Mouse (Mus musculus) erythroid progenitor cell, adult 5-6 weeks (primary cell): ENCODE results near the gene Atp1b2. TPM values are rescaled to one million over a fixed set of nuclear protein-coding genes. Genes with fewer than 3 reads are reported as not detected.

Experiments used
- ATAC-seq: replicated peaks from 2 replicates; pipeline ENCODE4 v1.8.0; 2016; ENCODE audit warnings: moderate number of reproducible peaks, mild to moderate bottlenecking, moderate TSS enrichment, inconsistent platforms; ENCODE audit not compliant: poor library complexity, low FRiP score, severe bottlenecking
- total RNA-seq, 2 experiments: library from RNA; stranded (forward) in 1 of 2; stranded (reverse) in 1 of 2; fragments of 150-400 nt in 1 of 2; fragments of 186-747, 209-891 nt in 1 of 2; gene quantifications; 2 replicates each; pipeline versions ENCODE4 v1.2.3 to v1.2.4; 2015 to 2017; ENCODE audit warnings: low replicate concordance in 2 of 2

Atp1b2 gene
- total RNA-seq, 2 experiments from 2014 or later: 4.5 to 36.5 TPM

DNA sequence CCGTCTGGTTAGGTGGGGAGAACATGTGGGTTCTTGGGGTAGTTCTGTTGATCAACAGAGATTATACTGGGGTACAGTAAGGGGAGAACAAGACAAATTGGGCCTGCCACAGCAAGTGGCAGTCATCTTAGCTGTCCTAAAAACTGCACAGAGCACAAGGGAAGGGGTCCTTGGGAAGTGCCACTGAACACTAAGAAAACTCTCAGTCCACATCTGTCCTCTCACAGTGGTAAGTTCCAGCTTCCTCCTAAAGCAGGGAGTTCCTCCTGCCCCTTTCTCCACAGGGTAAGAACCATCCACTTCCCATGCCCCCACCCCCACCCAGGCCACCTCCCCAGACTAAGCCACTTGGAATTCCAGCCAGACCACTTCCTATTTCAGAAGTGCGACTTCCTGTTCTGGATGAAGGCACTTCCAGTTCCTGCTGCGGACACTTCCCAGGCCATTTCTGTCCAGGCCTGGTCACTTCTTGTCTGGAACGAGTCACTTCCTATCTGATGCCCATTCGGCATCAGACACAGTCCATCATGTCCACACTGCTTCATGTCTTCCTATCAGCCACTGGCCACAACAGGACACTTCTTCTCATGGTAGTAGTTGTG lies 51.1 kb downstream of the Atp1b2 start:
- ATAC-seq: no peak

- ATAC-seq: no peak
Observed at GRCm38 (mm10) chr11:69553341-69553721, 52.4 kb downstream of the Atp1b2 start.

GRCm38 (mm10) chr11:69552622-69553340 lies 53.0 kb downstream of the Atp1b2 start:
- no peak for ATAC-seq

DNA sequence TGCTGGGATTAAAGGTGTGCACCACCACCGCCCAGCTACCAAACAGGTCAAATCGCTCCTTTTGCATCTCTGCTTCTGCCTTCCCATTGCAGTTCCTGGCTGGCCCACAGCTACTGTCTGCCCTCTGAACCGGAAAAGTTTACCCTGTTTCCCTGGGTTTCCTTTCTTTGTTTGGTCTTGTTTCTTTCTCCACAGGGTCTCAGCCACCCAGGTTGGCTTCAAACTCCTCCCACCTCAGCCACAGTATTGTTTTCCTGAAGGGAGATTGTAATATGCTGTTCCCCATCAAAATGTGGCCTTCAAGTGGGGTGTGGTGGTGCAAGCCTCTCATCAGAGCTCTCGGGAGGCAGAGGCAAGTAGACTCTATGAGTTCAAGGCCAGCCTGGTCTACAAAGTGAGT lies 54.4 kb downstream of the Atp1b2 start:
- no peak for ATAC-seq

Other genes with a start within 250 kb of the Atp1b2 start
Only the 30 nearest of the 32 such genes appear.
- gene Naa38, start 210.5 kb downstream of the Atp1b2 start, total RNA-seq (2015; ENCODE audit: low replicate concordance): 26.8 and 31.7 TPM in 2 replicates
- 21.6 and 21.9 TPM in 2 replicates for gene Naa38, start 210.5 kb downstream of the Atp1b2 start, total RNA-seq (2017; ENCODE audit: low replicate concordance)
- gene Cyb5d1, start 210.3 kb downstream of the Atp1b2 start, total RNA-seq (2015; ENCODE audit: low replicate concordance): 8.3 and 11.7 TPM in 2 replicates
- 25.7 and 32.5 TPM in 2 replicates for gene Cyb5d1, start 210.3 kb downstream of the Atp1b2 start, total RNA-seq (2017; ENCODE audit: low replicate concordance)
- gene Tmem88, start 207.7 kb downstream of the Atp1b2 start, total RNA-seq (2015; ENCODE audit: low replicate concordance): not detected in 2 replicates
- not detected in 2 replicates for gene Tmem88, start 207.7 kb downstream of the Atp1b2 start, total RNA-seq (2017; ENCODE audit: low replicate concordance)
- gene Kdm6b, start 192.3 kb downstream of the Atp1b2 start, total RNA-seq (2015; ENCODE audit: low replicate concordance): 6.5 and 11.7 TPM in 2 replicates
- 0.64 and 1.2 TPM in 2 replicates for gene Kdm6b, start 192.3 kb downstream of the Atp1b2 start, total RNA-seq (2017; ENCODE audit: low replicate concordance)
- gene Dnah2, start 56.8 kb downstream of the Atp1b2 start, total RNA-seq (2015; ENCODE audit: low replicate concordance): not detected in 2 replicates
- gene Dnah2, start 56.8 kb downstream of the Atp1b2 start, total RNA-seq (2017; ENCODE audit: low replicate concordance): 0.13 TPM in 1 of 2 replicates, not detected in the other
- gene Efnb3, start 45.7 kb downstream of the Atp1b2 start, total RNA-seq (2015; ENCODE audit: low replicate concordance): 2.5 and 2.9 TPM in 2 replicates
- gene Efnb3, start 45.7 kb downstream of the Atp1b2 start, total RNA-seq (2017; ENCODE audit: low replicate concordance): 0.77 and 1.1 TPM in 2 replicates
- 13.8 and 48.3 TPM in 2 replicates for gene Wrap53, start 25.7 kb downstream of the Atp1b2 start, total RNA-seq (2015; ENCODE audit: low replicate concordance)
- 13.5 and 18.4 TPM in 2 replicates for gene Wrap53, start 25.7 kb downstream of the Atp1b2 start, total RNA-seq (2017; ENCODE audit: low replicate concordance)
- gene Trp53, start 25.6 kb downstream of the Atp1b2 start, total RNA-seq (2015; ENCODE audit: low replicate concordance): 38.2 and 75.9 TPM in 2 replicates
- 12.2 TPM in 2 replicates for gene Trp53, start 25.6 kb downstream of the Atp1b2 start, total RNA-seq (2017; ENCODE audit: low replicate concordance)
- gene Shbg, start 12.0 kb upstream of the Atp1b2 start, total RNA-seq (2015; ENCODE audit: low replicate concordance): not detected in 2 replicates
- not detected in 2 replicates for gene Shbg, start 12.0 kb upstream of the Atp1b2 start, total RNA-seq (2017; ENCODE audit: low replicate concordance)
- gene Sat2, start 16.1 kb upstream of the Atp1b2 start, total RNA-seq (2015; ENCODE audit: low replicate concordance): not detected in 2 replicates
- gene Sat2, start 16.1 kb upstream of the Atp1b2 start, total RNA-seq (2017; ENCODE audit: low replicate concordance): not detected in 2 replicates
- gene Fxr2, start 27.0 kb upstream of the Atp1b2 start, total RNA-seq (2015; ENCODE audit: low replicate concordance): 18.0 and 24.9 TPM in 2 replicates
- 42.4 and 44.2 TPM in 2 replicates for gene Fxr2, start 27.0 kb upstream of the Atp1b2 start, total RNA-seq (2017; ENCODE audit: low replicate concordance)
- gene Sox15, start 49.4 kb upstream of the Atp1b2 start, total RNA-seq (2015; ENCODE audit: low replicate concordance): not detected in 2 replicates
- not detected in 2 replicates for gene Sox15, start 49.4 kb upstream of the Atp1b2 start, total RNA-seq (2017; ENCODE audit: low replicate concordance)
- gene Mpdu1, start 56.7 kb upstream of the Atp1b2 start, total RNA-seq (2015; ENCODE audit: low replicate concordance): 12.2 and 16.2 TPM in 2 replicates
- 17.7 and 28.4 TPM in 2 replicates for gene Mpdu1, start 56.7 kb upstream of the Atp1b2 start, total RNA-seq (2017; ENCODE audit: low replicate concordance)
- gene Cd68, start 60.2 kb upstream of the Atp1b2 start, total RNA-seq (2015; ENCODE audit: low replicate concordance): 65.0 and 66.7 TPM in 2 replicates
- gene Cd68, start 60.2 kb upstream of the Atp1b2 start, total RNA-seq (2017; ENCODE audit: low replicate concordance): 39.1 and 47.7 TPM in 2 replicates
- gene Eif4a1, start 66.5 kb upstream of the Atp1b2 start, total RNA-seq (2015; ENCODE audit: low replicate concordance): 233 and 247 TPM in 2 replicates
- 229 and 230 TPM in 2 replicates for gene Eif4a1, start 66.5 kb upstream of the Atp1b2 start, total RNA-seq (2017; ENCODE audit: low replicate concordance)
- 32.3 and 41.8 TPM in 2 replicates for gene Senp3, start 76.1 kb upstream of the Atp1b2 start, total RNA-seq (2015; ENCODE audit: low replicate concordance)
- gene Senp3, start 76.1 kb upstream of the Atp1b2 start, total RNA-seq (2017; ENCODE audit: low replicate concordance): 24.8 and 43.4 TPM in 2 replicates
- gene Tnfsf13, start 79.8 kb upstream of the Atp1b2 start, total RNA-seq (2015; ENCODE audit: low replicate concordance): 3.2 TPM in 1 of 2 replicates, not detected in the other
- 4.1 TPM in 1 of 2 replicates, not detected in the other for gene Tnfsf13, start 79.8 kb upstream of the Atp1b2 start, total RNA-seq (2017; ENCODE audit: low replicate concordance)
- gene Tnfsf12, start 89.9 kb upstream of the Atp1b2 start, total RNA-seq (2015; ENCODE audit: low replicate concordance): 1.3 and 7.2 TPM in 2 replicates
- not detected in 2 replicates for gene Tnfsf12, start 89.9 kb upstream of the Atp1b2 start, total RNA-seq (2017; ENCODE audit: low replicate concordance)
- 1.8 TPM in 1 of 2 replicates, not detected in the other for gene Tnfsfm13, start 90.2 kb upstream of the Atp1b2 start, total RNA-seq (2015; ENCODE audit: low replicate concordance)
- 6.4 and 9.4 TPM in 2 replicates for gene Tnfsfm13, start 90.2 kb upstream of the Atp1b2 start, total RNA-seq (2017; ENCODE audit: low replicate concordance)
- 124 and 145 TPM in 2 replicates for gene Polr2a, start 152.7 kb upstream of the Atp1b2 start, total RNA-seq (2015; ENCODE audit: low replicate concordance)
- gene Polr2a, start 152.7 kb upstream of the Atp1b2 start, total RNA-seq (2017; ENCODE audit: low replicate concordance): 131 and 162 TPM in 2 replicates
- not detected in 2 replicates for gene Slc35g3, start 156.0 kb upstream of the Atp1b2 start, total RNA-seq (2015; ENCODE audit: low replicate concordance)
- gene Slc35g3, start 156.0 kb upstream of the Atp1b2 start, total RNA-seq (2017; ENCODE audit: low replicate concordance): not detected in 2 replicates
- 2.9 and 3.8 TPM in 2 replicates for gene Zbtb4, start 160.0 kb upstream of the Atp1b2 start, total RNA-seq (2015; ENCODE audit: low replicate concordance)
- 0.77 and 3.0 TPM in 2 replicates for gene Zbtb4, start 160.0 kb upstream of the Atp1b2 start, total RNA-seq (2017; ENCODE audit: low replicate concordance)
- not detected in 2 replicates for gene Chrnb1, start 190.0 kb upstream of the Atp1b2 start, total RNA-seq (2015; ENCODE audit: low replicate concordance)
- 0.77 TPM in 1 of 2 replicates, not detected in the other for gene Chrnb1, start 190.0 kb upstream of the Atp1b2 start, total RNA-seq (2017; ENCODE audit: low replicate concordance)
- not detected in 2 replicates for gene Fgf11, start 195.9 kb upstream of the Atp1b2 start, total RNA-seq (2015; ENCODE audit: low replicate concordance)
- gene Fgf11, start 195.9 kb upstream of the Atp1b2 start, total RNA-seq (2017; ENCODE audit: low replicate concordance): not detected in 2 replicates
- not detected in 2 replicates for gene Tmem102, start 199.7 kb upstream of the Atp1b2 start, total RNA-seq (2015; ENCODE audit: low replicate concordance)
- not detected in 2 replicates for gene Tmem102, start 199.7 kb upstream of the Atp1b2 start, total RNA-seq (2017; ENCODE audit: low replicate concordance)
- not detected in 2 replicates for gene Gm39566, start 209.4 kb upstream of the Atp1b2 start, total RNA-seq (2015; ENCODE audit: low replicate concordance)
- gene Gm39566, start 209.4 kb upstream of the Atp1b2 start, total RNA-seq (2017; ENCODE audit: low replicate concordance): not detected in 2 replicates
- not detected in 2 replicates for gene Spem2, start 212.5 kb upstream of the Atp1b2 start, total RNA-seq (2015; ENCODE audit: low replicate concordance)
- not detected in 2 replicates for gene Spem2, start 212.5 kb upstream of the Atp1b2 start, total RNA-seq (2017; ENCODE audit: low replicate concordance)
- gene Spem1, start 216.2 kb upstream of the Atp1b2 start, total RNA-seq (2015; ENCODE audit: low replicate concordance): not detected in 2 replicates
- not detected in 2 replicates for gene Spem1, start 216.2 kb upstream of the Atp1b2 start, total RNA-seq (2017; ENCODE audit: low replicate concordance)
- 0.72 and 0.84 TPM in 2 replicates for gene Nlgn2, start 231.8 kb upstream of the Atp1b2 start, total RNA-seq (2015; ENCODE audit: low replicate concordance)
- gene Nlgn2, start 231.8 kb upstream of the Atp1b2 start, total RNA-seq (2017; ENCODE audit: low replicate concordance): 0.08 and 0.26 TPM in 2 replicates
- 258 and 276 TPM in 2 replicates for gene Tmem256, start 232.6 kb upstream of the Atp1b2 start, total RNA-seq (2015; ENCODE audit: low replicate concordance)
- 123 and 303 TPM in 2 replicates for gene Tmem256, start 232.6 kb upstream of the Atp1b2 start, total RNA-seq (2017; ENCODE audit: low replicate concordance)